Mouse (Mus musculus): ENCODE measurements at regions not wholly inside any gene's neighbourhood (a gene's known extent, or its start where the extent isn't known, plus 50 kb on each side); places are given as distances from the start of the nearest gene placed in this dataset.

GRCm38 (mm10) chr6:51701253-51702020, 177.7 kb downstream of the Snx10 start:
- no peak for DNase-seq (ENCODE audit: low spot score)

GRCm38 (mm10) chr6:51702456-51703171, 178.9 kb downstream of the Snx10 start:
- DNase-seq (ENCODE audit: low spot score) = no peak

GRCm38 (mm10) chr6:51708011-51708410, 184.3 kb downstream of the Snx10 start:
- no peak for DNase-seq (ENCODE audit: low spot score)

GRCm38 (mm10) chr6:51708668-51709339, 185.1 kb downstream of the Snx10 start:
- no peak for DNase-seq (ENCODE audit: low spot score)

- no peak for DNase-seq (ENCODE audit: low spot score)
These were observed 185.8 kb downstream of the Snx10 start for GRCm38 (mm10) chr6:51709340-51710067.

GRCm38 (mm10) chr6:51710153-51710552, 186.5 kb downstream of the Snx10 start:
- DNase-seq (ENCODE audit: low spot score) = no peak

- DNase-seq (ENCODE audit: low spot score) = no peak
These were observed 187.4 kb downstream of the Snx10 start for GRCm38 (mm10) chr6:51710926-51711615.

GRCm38 (mm10) chr6:51711616-51711970, 187.9 kb downstream of the Snx10 start:
- DNase-seq (ENCODE audit: low spot score) = no peak

GRCm38 (mm10) chr6:51715158-51715840, 191.6 kb downstream of the Snx10 start:
- DNase-seq (ENCODE audit: low spot score) = no peak

GRCm38 (mm10) chr6:51717386-51717785, 193.7 kb downstream of the Snx10 start:
- no peak for DNase-seq (ENCODE audit: low spot score)

GRCm38 (mm10) chr6:51720705-51721104, 197.0 kb downstream of the Snx10 start:
- no peak for DNase-seq (ENCODE audit: low spot score)

GRCm38 (mm10) chr6:51723053-51723452, 199.4 kb downstream of the Snx10 start:
- no peak for DNase-seq (ENCODE audit: low spot score)

- DNase-seq (ENCODE audit: low spot score) = no peak
These were observed 203.5 kb downstream of the Snx10 start for GRCm38 (mm10) chr6:51727191-51727590.

GRCm38 (mm10) chr6:51728816-51729562, 205.3 kb downstream of the Snx10 start:
- DNase-seq (ENCODE audit: low spot score) = no peak

GRCm38 (mm10) chr6:51730564-51731351, 207.1 kb downstream of the Snx10 start:
- DNase-seq (ENCODE audit: low spot score) = no peak

- no peak for DNase-seq (ENCODE audit: low spot score)
These were observed 208.7 kb downstream of the Snx10 start for GRCm38 (mm10) chr6:51732298-51732895.

- no peak for DNase-seq (ENCODE audit: low spot score)
These were observed 212.3 kb downstream of the Snx10 start for GRCm38 (mm10) chr6:51736051-51736450.

- DNase-seq (ENCODE audit: low spot score) = no peak
These were observed 219.5 kb downstream of the Snx10 start for GRCm38 (mm10) chr6:51743105-51743660.

- DNase-seq (ENCODE audit: low spot score) = no peak
These were observed 220.9 kb downstream of the Snx10 start for GRCm38 (mm10) chr6:51744607-51745006.
